Mouse (Mus musculus) lung, adult 2 months (tissue): ENCODE data around the gene Ssh1.

Experiments used
- CTCF ChIP-seq: fragments of 200-500 bp; IDR thresholded peaks from 2 replicates; pipeline ENCODE4 v1.5.1; 2011; ENCODE audit warnings: mild to moderate bottlenecking, low read length, control low read depth; ENCODE audit not compliant: insufficient read depth
- POLR2A ChIP-seq: fragments of 200-500 bp; IDR thresholded peaks from 2 replicates; pipeline ENCODE4 v1.6.1; 2011; ENCODE audit warnings: low read depth, mild to moderate bottlenecking, control low read depth, low read length, borderline replicate concordance; ENCODE audit errors: extremely low read depth

- TF ChIP-seq CTCF (no peak), POLR2A (no peak)
These were observed 46.4 kb downstream of the Ssh1 start for GRCm38 (mm10) chr5:113947280-113947679.
